Mouse (Mus musculus): ENCODE measurements around the gene Mmrn2. TPM values are rescaled to one million over a fixed set of nuclear protein-coding genes. Genes with fewer than 3 reads are reported as not detected.

Gene Mmrn2
- total and polyA plus RNA-seq, 2 experiments = 3.4 to 9.2 TPM

- WGBS = 50% methylated on average over 1 of the region's 1 CpGs
- peaks cover 30% of the 10 kb centered on the region for H3K36me3 ChIP-seq (ENCODE audit: control insufficient read depth, insufficient read depth, low read length)
- H3K4me1 ChIP-seq (ENCODE audit: control insufficient read depth, insufficient read depth, low read length) = no peaks in the 10 kb centered on the region
- no peak for TF ChIP-seq POLR2A (IDR thresholded peaks at IDR 0.05; ENCODE audit: extremely low read depth, insufficient read depth, low read length)
- no peak for TF ChIP-seq CTCF (IDR thresholded peaks at IDR 0.05; ENCODE audit: low read depth, low read length)
- no peak overlapping the region for H3K27ac ChIP-seq (replicated peaks; ENCODE audit: insufficient read depth, low read depth, low read length)
- DNase-seq (ENCODE audit: extremely low read depth, low read depth, low spot score) = no peak
- H3K9ac ChIP-seq (ENCODE audit: low read depth, low read length) = no peak overlapping the region
- H3K4me3 ChIP-seq (ENCODE audit: insufficient read depth, low read depth, low read length) = no peak overlapping the region
- H3K79me2 ChIP-seq (ENCODE audit: control insufficient read depth, insufficient read depth, low read length) = 0 out of 2 replicates have a peak, but pooled peaks cover 3% of the 10 kb centered on the region
- no peaks in the 10 kb centered on the region for H3K27me3 ChIP-seq (ENCODE audit: control insufficient read depth, insufficient read depth, low read length)
Observed at GRCm38 (mm10) chr14:34429069-34429468, 53.8 kb downstream of the Mmrn2 start.

- Histone ChIP-seq H3K36me3 (ENCODE audit: control insufficient read depth, insufficient read depth, low read length) (peaks cover 24% of the 10 kb centered on the region), H3K27me3 (ENCODE audit: control insufficient read depth, insufficient read depth, low read length) (no peaks in the 10 kb centered on the region), H3K79me2 (ENCODE audit: control insufficient read depth, insufficient read depth, low read length) (no peaks in the 10 kb centered on the region; the same call in 1 of the 2 replicates), H3K4me3 (ENCODE audit: insufficient read depth, low read depth, low read length) (no peak overlapping the region), H3K4me1 (ENCODE audit: control insufficient read depth, insufficient read depth, low read length) (no peaks in the 10 kb centered on the region), H3K9ac (ENCODE audit: low read depth, low read length) (no peak overlapping the region), H3K27ac (replicated peaks; ENCODE audit: insufficient read depth, low read depth, low read length) (no peak overlapping the region)
- WGBS = 86% methylated on average over 3 of the region's 3 CpGs
- no peak for DNase-seq (ENCODE audit: extremely low read depth, low read depth, low spot score)
- TF ChIP-seq POLR2A (IDR thresholded peaks at IDR 0.05; ENCODE audit: extremely low read depth, insufficient read depth, low read length) = no peak
- no peak for TF ChIP-seq CTCF (IDR thresholded peaks at IDR 0.05; ENCODE audit: low read depth, low read length)
Observed at GRCm38 (mm10) chr14:34440526-34441066, 65.3 kb downstream of the Mmrn2 start.

- no peak for DNase-seq (ENCODE audit: extremely low read depth, low read depth, low spot score)
- Histone ChIP-seq H3K36me3 (ENCODE audit: control insufficient read depth, insufficient read depth, low read length) (peaks cover 27% of the 10 kb centered on the region), H3K27me3 (ENCODE audit: control insufficient read depth, insufficient read depth, low read length) (no peaks in the 10 kb centered on the region), H3K4me1 (ENCODE audit: control insufficient read depth, insufficient read depth, low read length) (no peaks in the 10 kb centered on the region), H3K27ac (replicated peaks; ENCODE audit: insufficient read depth, low read depth, low read length) (no peak overlapping the region), H3K79me2 (ENCODE audit: control insufficient read depth, insufficient read depth, low read length) (no peaks in the 10 kb centered on the region; the same call in 1 of the 2 replicates), H3K9ac (ENCODE audit: low read depth, low read length) (no peak overlapping the region), H3K4me3 (ENCODE audit: insufficient read depth, low read depth, low read length) (no peak overlapping the region)
- WGBS = 92% methylated on average over 4 of the region's 4 CpGs
- TF ChIP-seq CTCF (IDR thresholded peaks at IDR 0.05; ENCODE audit: low read depth, low read length) = no peak
- TF ChIP-seq POLR2A (IDR thresholded peaks at IDR 0.05; ENCODE audit: extremely low read depth, insufficient read depth, low read length) = no peak
Observed at GRCm38 (mm10) chr14:34442531-34442930, 67.3 kb downstream of the Mmrn2 start.

- DNase-seq (ENCODE audit: extremely low read depth, low read depth, low spot score) = no peak
Observed at GRCm38 (mm10) chr14:34444368-34444767, 69.1 kb downstream of the Mmrn2 start.

GRCm38 (mm10) chr14:34444924-34445323 lies 69.7 kb downstream of the Mmrn2 start:
- Histone ChIP-seq H3K36me3 (ENCODE audit: control insufficient read depth, insufficient read depth, low read length) (peaks cover 23% of the 10 kb centered on the region), H3K4me1 (ENCODE audit: control insufficient read depth, insufficient read depth, low read length) (no peaks in the 10 kb centered on the region), H3K9ac (ENCODE audit: low read depth, low read length) (no peak overlapping the region), H3K4me3 (ENCODE audit: insufficient read depth, low read depth, low read length) (no peak overlapping the region), H3K27ac (replicated peaks; ENCODE audit: insufficient read depth, low read depth, low read length) (no peak overlapping the region), H3K27me3 (ENCODE audit: control insufficient read depth, insufficient read depth, low read length) (no peaks in the 10 kb centered on the region), H3K79me2 (ENCODE audit: control insufficient read depth, insufficient read depth, low read length) (no peaks in the 10 kb centered on the region; the same call in 1 of the 2 replicates)
- DNase-seq (ENCODE audit: extremely low read depth, low read depth, low spot score) = no peak
- TF ChIP-seq POLR2A (IDR thresholded peaks at IDR 0.05; ENCODE audit: extremely low read depth, insufficient read depth, low read length) (no peak), CTCF (IDR thresholded peaks at IDR 0.05; ENCODE audit: low read depth, low read length) (no peak)

More at GRCm38 (mm10) chr14:34444368-34444767, 69.1 kb downstream of the Mmrn2 start:
- Histone ChIP-seq H3K4me1 (ENCODE audit: control insufficient read depth, insufficient read depth, low read length) (no peaks in the 10 kb centered on the region), H3K27ac (replicated peaks; ENCODE audit: insufficient read depth, low read depth, low read length) (no peak overlapping the region), H3K27me3 (ENCODE audit: control insufficient read depth, insufficient read depth, low read length) (no peaks in the 10 kb centered on the region), H3K36me3 (ENCODE audit: control insufficient read depth, insufficient read depth, low read length) (peaks cover 26% of the 10 kb centered on the region), H3K79me2 (ENCODE audit: control insufficient read depth, insufficient read depth, low read length) (no peaks in the 10 kb centered on the region; the same call in 1 of the 2 replicates), H3K4me3 (ENCODE audit: insufficient read depth, low read depth, low read length) (no peak overlapping the region), H3K9ac (ENCODE audit: low read depth, low read length) (no peak overlapping the region)
- TF ChIP-seq CTCF (IDR thresholded peaks at IDR 0.05; ENCODE audit: low read depth, low read length) (no peak), POLR2A (IDR thresholded peaks at IDR 0.05; ENCODE audit: extremely low read depth, insufficient read depth, low read length) (no peak)
- WGBS = 80% methylated on average over 5 of the region's 5 CpGs

GRCm38 (mm10) chr14:34445348-34445747 lies 70.1 kb downstream of the Mmrn2 start:
- Histone ChIP-seq H3K79me2 (ENCODE audit: control insufficient read depth, insufficient read depth, low read length) (no peaks in the 10 kb centered on the region; the same call in 1 of the 2 replicates), H3K9ac (ENCODE audit: low read depth, low read length) (no peak overlapping the region), H3K4me3 (ENCODE audit: insufficient read depth, low read depth, low read length) (no peak overlapping the region), H3K27me3 (ENCODE audit: control insufficient read depth, insufficient read depth, low read length) (no peaks in the 10 kb centered on the region), H3K36me3 (ENCODE audit: control insufficient read depth, insufficient read depth, low read length) (peaks cover 20% of the 10 kb centered on the region), H3K27ac (replicated peaks; ENCODE audit: insufficient read depth, low read depth, low read length) (no peak overlapping the region), H3K4me1 (ENCODE audit: control insufficient read depth, insufficient read depth, low read length) (no peaks in the 10 kb centered on the region)
- no peak for TF ChIP-seq POLR2A (IDR thresholded peaks at IDR 0.05; ENCODE audit: extremely low read depth, insufficient read depth, low read length)
- TF ChIP-seq CTCF (IDR thresholded peaks at IDR 0.05; ENCODE audit: low read depth, low read length) = no peak
- whole genome bisulfite sequencing = 90% methylated on average over 3 of the region's 3 CpGs
- no peak for DNase-seq (ENCODE audit: extremely low read depth, low read depth, low spot score)

Measured in liver, adult 2 months (tissue).